ENCODE assay signal across 8 mouse cellular contexts in the genomic region with DNA sequence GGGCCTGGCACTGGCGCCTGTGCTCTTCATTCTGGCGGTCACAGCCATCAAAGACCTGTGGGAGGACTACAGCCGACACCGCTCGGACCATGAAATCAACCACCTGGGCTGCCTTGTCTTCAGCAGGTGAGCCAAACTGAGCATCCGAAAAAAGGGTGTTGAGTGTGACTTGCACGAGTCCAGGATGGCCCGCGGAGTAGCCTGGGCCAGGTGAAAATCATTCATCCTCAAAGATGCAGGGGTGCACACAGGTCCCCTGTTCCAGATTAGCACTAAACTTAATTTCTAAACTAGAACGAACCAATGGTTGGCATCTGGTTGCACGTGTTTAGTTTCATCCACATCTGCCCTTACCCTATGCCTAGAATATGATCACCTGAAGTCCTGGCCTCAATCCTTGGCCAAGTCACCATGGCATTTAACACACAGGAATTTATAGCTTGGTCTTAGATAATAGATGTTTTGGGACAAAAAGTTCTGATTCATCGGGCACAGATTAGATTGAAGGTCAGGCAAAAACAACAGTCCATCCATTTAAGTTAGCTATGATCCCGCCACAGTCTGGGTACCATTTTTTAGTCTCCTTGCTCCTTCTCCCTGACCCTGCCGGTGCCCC. TPM values are rescaled to one million over a fixed set of nuclear protein-coding genes. Genes with fewer than 3 reads are reported as not detected.
DNase-seq lines count a peak whose midpoint lies in the region; ATAC-seq and TF ChIP-seq lines count a peak whose summit lies in the region.

No protein-coding gene starts in this region.

- H3K4me1 ChIP-seq in heart, embryonic 13.5 days = peaks cover 6% of the 10 kb centered on the region
- no peaks in the 10 kb centered on the region for H3K4me1 ChIP-seq in bone marrow macrophage, adult 2 months (ENCODE audit: control insufficient read depth, insufficient read depth, low read length)
- H3K4me1 ChIP-seq in hindbrain, embryonic 15.5 days (replicated peaks) = peaks cover 11% of the 10 kb centered on the region
- H3K4me1 ChIP-seq in midbrain, embryonic 14.5 days (ENCODE audit: control insufficient read depth, insufficient read depth, low read length) = peaks cover 7% of the 10 kb centered on the region; the same call in 1 of the 2 replicates

- H3K27me3 ChIP-seq in heart, embryonic 13.5 days (replicated peaks) = peaks cover 6% of the 10 kb centered on the region; the same call in 1 of the 2 replicates
- H3K27me3 ChIP-seq in hindbrain, embryonic 15.5 days = peaks cover 9% of the 10 kb centered on the region; the same call in 1 of the 2 replicates
- peaks cover 8% of the 10 kb centered on the region; the same call in 1 of the 2 replicates for H3K27me3 ChIP-seq in midbrain, embryonic 14.5 days (ENCODE audit: control insufficient read depth, insufficient read depth, low read length)

- peak overlapping the region; percentile 86 for H3K9ac ChIP-seq in heart, embryonic 13.5 days
- peak overlapping the region; percentile 52 for H3K9ac ChIP-seq in hindbrain, embryonic 15.5 days
- H3K9ac ChIP-seq in midbrain, embryonic 14.5 days (replicated peaks; ENCODE audit: low read length) = peak overlapping the region; percentile 68

- H3K9me3 ChIP-seq in heart, embryonic 13.5 days = no peaks in the 10 kb centered on the region
- no peaks in the 10 kb centered on the region for H3K9me3 ChIP-seq in hindbrain, embryonic 15.5 days
- H3K9me3 ChIP-seq in midbrain, embryonic 14.5 days (ENCODE audit: control insufficient read depth, low read length) = no peaks in the 10 kb centered on the region

- no peaks in the 10 kb centered on the region for H3K36me3 ChIP-seq in heart, embryonic 13.5 days
- H3K36me3 ChIP-seq in hindbrain, embryonic 15.5 days = no peaks in the 10 kb centered on the region
- no peaks in the 10 kb centered on the region for H3K36me3 ChIP-seq in midbrain, embryonic 14.5 days (ENCODE audit: control insufficient read depth, insufficient read depth, low read length)

- H3K4me2 ChIP-seq in heart, embryonic 13.5 days = peak overlapping the region; percentile 88
- peak overlapping the region; percentile 89 for H3K4me2 ChIP-seq in hindbrain, embryonic 15.5 days
- H3K4me2 ChIP-seq in midbrain, embryonic 14.5 days (ENCODE audit: low read length) = peak overlapping the region; percentile 98

- no peak for TF ChIP-seq CTCF in bone marrow macrophage, adult 2 months (IDR thresholded peaks at IDR 0.05; ENCODE audit: low read depth, low read length)

- 25% methylated on average over 14 of the region's 14 CpGs for WGBS in heart, embryonic 13.5 days
- 28% methylated on average over 14 of the region's 14 CpGs for WGBS in hindbrain, embryonic 15.5 days
- 31% methylated on average over 14 of the region's 14 CpGs for WGBS in midbrain, embryonic 14.5 days

- no peak for TF ChIP-seq POLR2A in bone marrow macrophage, adult 2 months (IDR thresholded peaks at IDR 0.05; ENCODE audit: borderline replicate concordance, low read depth, low read length)

- DNase-seq in heart, adult 8-10 months (ENCODE audit: low spot score) = no peak
- no peak for DNase-seq in midbrain, embryonic 14.5 days
- DNase-seq in frontal cortex, postnatal 10 days (ENCODE audit: low spot score in 2 of 2) = no peak
- no peak for DNase-seq in urinary bladder, adult 18-20 months (ENCODE audit: low spot score in 2 of 2)

- peak; percentile 32; the same call in 1 of the 2 replicates for ATAC-seq in heart, embryonic 13.5 days (ENCODE audit: extremely low read depth, insufficient number of reproducible peaks, low FRiP score, low TSS enrichment)
- ATAC-seq in hindbrain, embryonic 15.5 days (ENCODE audit: low FRiP score, low read depth) = 0 out of 2 replicates have a peak, but pooled peaks have one; percentile 2
- peak; percentile 16; the same call in 1 of the 2 replicates for ATAC-seq in midbrain, embryonic 14.5 days (ENCODE audit: low FRiP score, low TSS enrichment)
- no peak for ATAC-seq in megakaryocyte-erythroid progenitor cell, adult 5-6 weeks (replicated peaks; ENCODE audit: low FRiP score, low TSS enrichment, poor library complexity, severe bottlenecking)

- peak overlapping the region; percentile 69 for H3K4me3 ChIP-seq in heart, embryonic 13.5 days
- peak overlapping the region; percentile 56 for H3K4me3 ChIP-seq in bone marrow macrophage, adult 2 months (ENCODE audit: insufficient read depth, low read length)
- peak overlapping the region; percentile 86 for H3K4me3 ChIP-seq in hindbrain, embryonic 15.5 days
- H3K4me3 ChIP-seq in midbrain, embryonic 14.5 days (replicated peaks; ENCODE audit: low read depth, low read length) = peak overlapping the region; percentile 66

- H3K27ac ChIP-seq in heart, embryonic 13.5 days (replicated peaks) = no peak overlapping the region
- no peak overlapping the region for H3K27ac ChIP-seq in bone marrow macrophage, adult 2 months (ENCODE audit: insufficient read depth, low read depth, low read length)
- H3K27ac ChIP-seq in hindbrain, embryonic 15.5 days (replicated peaks) = no peak overlapping the region
- no peak overlapping the region for H3K27ac ChIP-seq in midbrain, embryonic 14.5 days (replicated peaks; ENCODE audit: low read depth, low read length)

RNA-seq across cellular contexts. Expression of a gene that starts 2.9 kb away (rescaled TPM):
- 1.1 and 1.2 TPM in 2 replicates for polyA plus RNA-seq in heart, embryonic 13.5 days (2015; fragmentation: Nextera tagmentation; extraction: Ambion mirVana)
- total RNA-seq in heart, adult 8-10 months (2022) = 1 to 10 TPM in 3 of 4 experiments, under 1 TPM in 1; 0.92 to 2.6 (median 1.3) TPM
- polyA plus RNA-seq in bone marrow macrophage, adult 2 months (2012; ENCODE audit: insufficient read depth, insufficient read length, missing spikeins) = 2.8 and 3.0 TPM in 2 replicates
- polyA plus RNA-seq in hindbrain, embryonic 15.5 days (2015; fragmentation: Nextera tagmentation; extraction: Ambion mirVana) = 1.1 and 1.3 TPM in 2 replicates
- polyA plus RNA-seq in midbrain, embryonic 14.5 days (2014; fragmentation: Nextera tagmentation; extraction: Ambion mirVana) = 0.86 and 1.1 TPM in 2 replicates
- 0.81 and 2.2 TPM in 2 replicates for total RNA-seq in megakaryocyte-erythroid progenitor cell, adult 5-6 weeks (2014; fragmentation: Nextera tagmentation)
- 1.2 and 2.6 TPM in 2 replicates for total RNA-seq in megakaryocyte-erythroid progenitor cell, adult 5-6 weeks (2017)
